In genomic region chr10:63455110-63455878, GRCm38 (mm10) we compare ENCODE assay signal across 9 mouse cellular contexts. TPM values are rescaled to one million over a fixed set of nuclear protein-coding genes. Genes with fewer than 3 reads are reported as not detected.
A peak's percentile ranks its signal among the peaks of the same experiment; 100 is the strongest.
DNase-seq lines count a peak whose midpoint lies in the region; ATAC-seq and TF ChIP-seq lines count a peak whose summit lies in the region.
"Had no signal": no experiment of that assay in that cellular context is flagged by ENCODE, and none has a peak within 500 bp of the region (broad histone marks: within the 10 kb centered on the region; RNA-seq: fewer than 3 reads in every experiment).

No protein-coding gene starts in this region.

- no peaks in the 10 kb centered on the region for H3K36me3 ChIP-seq in intestine, postnatal 0 days (ENCODE audit: control insufficient read depth, insufficient read depth)
- H3K36me3 ChIP-seq in intestine, embryonic 16.5 days (ENCODE audit: control insufficient read depth, insufficient read depth, low read length) = no peaks in the 10 kb centered on the region
- H3K36me3 ChIP-seq in forebrain, embryonic 14.5 days (ENCODE audit: control insufficient read depth, insufficient read depth, low read length) = no peaks in the 10 kb centered on the region
- H3K36me3 ChIP-seq in hindbrain, postnatal 0 days (ENCODE audit: insufficient read depth, low read length) = no peaks in the 10 kb centered on the region
- H3K36me3 ChIP-seq in midbrain, embryonic 15.5 days (replicated peaks) = no peaks in the 10 kb centered on the region
- H3K36me3 ChIP-seq: liver, embryonic 13.5 days had no signal

- H3K27me3 ChIP-seq in intestine, postnatal 0 days (replicated peaks; ENCODE audit: control insufficient read depth, insufficient read depth, low read length) = no peaks in the 10 kb centered on the region
- H3K27me3 ChIP-seq in intestine, embryonic 16.5 days (replicated peaks; ENCODE audit: control insufficient read depth, insufficient read depth, low read length) = no peaks in the 10 kb centered on the region
- H3K27me3 ChIP-seq in forebrain, embryonic 14.5 days (replicated peaks; ENCODE audit: control insufficient read depth, insufficient read depth, low read length) = no peaks in the 10 kb centered on the region
- H3K27me3 ChIP-seq in hindbrain, postnatal 0 days (ENCODE audit: insufficient read depth, low read length) = no peaks in the 10 kb centered on the region
- H3K27me3 ChIP-seq in midbrain, embryonic 15.5 days (replicated peaks) = no peaks in the 10 kb centered on the region
- H3K27me3 ChIP-seq: liver, embryonic 13.5 days had no signal

- H3K4me2 ChIP-seq in intestine, postnatal 0 days (replicated peaks; ENCODE audit: low read depth) = no peak overlapping the region
- H3K4me2 ChIP-seq in intestine, embryonic 16.5 days (ENCODE audit: low read depth, low read length) = no peak overlapping the region
- no peak overlapping the region for H3K4me2 ChIP-seq in forebrain, embryonic 14.5 days (ENCODE audit: low read length)
- no peak overlapping the region for H3K4me2 ChIP-seq in hindbrain, postnatal 0 days (ENCODE audit: low read depth, low read length)
- no peak overlapping the region for H3K4me2 ChIP-seq in midbrain, embryonic 15.5 days
- H3K4me2 ChIP-seq: liver, embryonic 13.5 days had no signal

- DNase-seq in forebrain, embryonic 14.5 days (ENCODE audit: low spot score) = peak; percentile 84
- DNase-seq in hindbrain, postnatal 0 days (ENCODE audit: low spot score) = peak; percentile 70
- no peak for DNase-seq in right cerebral cortex, postnatal 25 days
- no peak for DNase-seq in c-Kit-positive CD71-positive TER-119-positive erythroid progenitor cells, embryonic 14.5 days (ENCODE audit: low spot score)
- DNase-seq in frontal cortex, adult 2 months (ENCODE audit: extremely low spot score in 1 of 2, low spot score in 1 of 2) = no peak
- DNase-seq: liver, embryonic 13.5 days had no signal

- H3K4me3 ChIP-seq in intestine, postnatal 0 days (ENCODE audit: low read depth, low read length) = no peak overlapping the region
- H3K4me3 ChIP-seq in intestine, embryonic 16.5 days (ENCODE audit: low read length) = no peak overlapping the region
- H3K4me3 ChIP-seq in forebrain, embryonic 14.5 days (ENCODE audit: low read depth, low read length) = no peak overlapping the region
- no peak overlapping the region for H3K4me3 ChIP-seq in hindbrain, postnatal 0 days (ENCODE audit: low read length)
- no peak overlapping the region for H3K4me3 ChIP-seq in midbrain, embryonic 15.5 days
- H3K4me3 ChIP-seq: liver, embryonic 13.5 days had no signal

- H3K27ac ChIP-seq in intestine, postnatal 0 days (ENCODE audit: low read depth, low read length) = no peak overlapping the region
- H3K27ac ChIP-seq in intestine, embryonic 16.5 days (ENCODE audit: low read length) = no peak overlapping the region
- no peak overlapping the region; the same call in 1 of the 2 replicates for H3K27ac ChIP-seq in forebrain, embryonic 14.5 days (ENCODE audit: low read depth, low read length)
- no peak overlapping the region for H3K27ac ChIP-seq in hindbrain, postnatal 0 days
- no peak overlapping the region for H3K27ac ChIP-seq in midbrain, embryonic 15.5 days
- H3K27ac ChIP-seq: liver, embryonic 13.5 days had no signal

- peak; percentile 27; the same call in 1 of the 2 replicates for TF ChIP-seq CTCF in intestine, postnatal 0 days (IDR thresholded peaks at IDR 0.05; ENCODE audit: low read depth)
- peak; percentile 33 for TF ChIP-seq CTCF in hindbrain, postnatal 0 days (IDR thresholded peaks at IDR 0.05; ENCODE audit: low read depth)

- H3K9ac ChIP-seq in intestine, postnatal 0 days (ENCODE audit: low read depth, low read length) = no peak overlapping the region
- H3K9ac ChIP-seq in intestine, embryonic 16.5 days (ENCODE audit: low read depth, low read length) = no peak overlapping the region
- H3K9ac ChIP-seq in forebrain, embryonic 14.5 days (ENCODE audit: low read length) = no peak overlapping the region
- no peak overlapping the region for H3K9ac ChIP-seq in hindbrain, postnatal 0 days (replicated peaks; ENCODE audit: low read length)
- H3K9ac ChIP-seq in midbrain, embryonic 15.5 days = no peak overlapping the region
- H3K9ac ChIP-seq: liver, embryonic 13.5 days had no signal

- H3K9me3 ChIP-seq in intestine, postnatal 0 days (ENCODE audit: control insufficient read depth) = no peaks in the 10 kb centered on the region
- no peaks in the 10 kb centered on the region for H3K9me3 ChIP-seq in intestine, embryonic 16.5 days (ENCODE audit: control insufficient read depth, low read length)
- H3K9me3 ChIP-seq in forebrain, embryonic 14.5 days (replicated peaks; ENCODE audit: control insufficient read depth, low read length) = no peaks in the 10 kb centered on the region
- H3K9me3 ChIP-seq in hindbrain, postnatal 0 days (ENCODE audit: low read length) = no peaks in the 10 kb centered on the region
- no peaks in the 10 kb centered on the region for H3K9me3 ChIP-seq in midbrain, embryonic 15.5 days
- H3K9me3 ChIP-seq: liver, embryonic 13.5 days had no signal

- no peak for ATAC-seq in intestine, postnatal 0 days
- ATAC-seq in intestine, embryonic 16.5 days = no peak
- ATAC-seq in forebrain, embryonic 14.5 days = peak; percentile 74; the same call in 1 of the 2 replicates
- 0 out of 2 replicates have a peak, but pooled peaks have one; percentile 51 for ATAC-seq in hindbrain, postnatal 0 days
- peak; percentile 62; the same call in 1 of the 2 replicates for ATAC-seq in midbrain, embryonic 15.5 days (replicated peaks)

- 59% methylated on average over 8 of the region's 8 CpGs for WGBS in intestine, postnatal 0 days
- WGBS in intestine, embryonic 16.5 days = 57% methylated on average over 8 of the region's 8 CpGs
- WGBS in forebrain, embryonic 14.5 days = 11% methylated on average over 8 of the region's 8 CpGs
- WGBS in hindbrain, postnatal 0 days = 32% methylated on average over 8 of the region's 8 CpGs
- WGBS in midbrain, embryonic 15.5 days = 32% methylated on average over 8 of the region's 8 CpGs

- no peaks in the 10 kb centered on the region for H3K4me1 ChIP-seq in intestine, postnatal 0 days (replicated peaks; ENCODE audit: control insufficient read depth, insufficient read depth, low read length)
- no peaks in the 10 kb centered on the region for H3K4me1 ChIP-seq in intestine, embryonic 16.5 days (ENCODE audit: control insufficient read depth, insufficient read depth, low read length)
- no peaks in the 10 kb centered on the region for H3K4me1 ChIP-seq in forebrain, embryonic 14.5 days (ENCODE audit: control insufficient read depth, insufficient read depth, low read length)
- H3K4me1 ChIP-seq in hindbrain, postnatal 0 days (ENCODE audit: insufficient read depth, low read length) = no peaks in the 10 kb centered on the region
- H3K4me1 ChIP-seq in midbrain, embryonic 15.5 days = no peaks in the 10 kb centered on the region; the same call in 1 of the 2 replicates
- H3K4me1 ChIP-seq: liver, embryonic 13.5 days had no signal

RNA-seq across cellular contexts. Expression of gene Ctnna3, which starts 25.4 kb away (rescaled TPM):
- 0.33 and 0.55 TPM in 2 replicates for polyA plus RNA-seq in intestine, postnatal 0 days (2015; fragmentation: Nextera tagmentation; extraction: Ambion mirVana)
- 0.77 and 0.89 TPM in 2 replicates for polyA plus RNA-seq in intestine, embryonic 16.5 days (2015; fragmentation: Nextera tagmentation; extraction: Ambion mirVana)
- polyA plus RNA-seq in forebrain, embryonic 14.5 days (2014; fragmentation: Nextera tagmentation; extraction: Ambion mirVana) = 0.41 and 0.61 TPM in 2 replicates
- total RNA-seq in hindbrain, postnatal 0 days (2014; rRNA removed) = 2.1 and 2.9 TPM in 2 replicates
- polyA plus RNA-seq in hindbrain, postnatal 0 days (2015; fragmentation: Nextera tagmentation; extraction: Ambion mirVana) = 1.0 and 1.3 TPM in 2 replicates
- 0.61 and 0.80 TPM in 2 replicates for polyA plus RNA-seq in midbrain, embryonic 15.5 days (2015; fragmentation: Nextera tagmentation; extraction: Ambion mirVana)
- polyA plus RNA-seq in frontal cortex, adult 2 months (2012; rRNA removed) = 0.46 and 0.70 TPM in 2 replicates

RNA-seq across cellular contexts. Expression of gene Gm7075, which starts 33.7 kb away (rescaled TPM):
- not detected in 2 replicates for polyA plus RNA-seq in intestine, postnatal 0 days (2015; fragmentation: Nextera tagmentation; extraction: Ambion mirVana)
- not detected in 2 replicates for polyA plus RNA-seq in intestine, embryonic 16.5 days (2015; fragmentation: Nextera tagmentation; extraction: Ambion mirVana)
- not detected in 2 replicates for polyA plus RNA-seq in forebrain, embryonic 14.5 days (2014; fragmentation: Nextera tagmentation; extraction: Ambion mirVana)
- total RNA-seq in hindbrain, postnatal 0 days (2014; rRNA removed) = not detected in 2 replicates
- not detected in 2 replicates for polyA plus RNA-seq in hindbrain, postnatal 0 days (2015; fragmentation: Nextera tagmentation; extraction: Ambion mirVana)
- polyA plus RNA-seq in midbrain, embryonic 15.5 days (2015; fragmentation: Nextera tagmentation; extraction: Ambion mirVana) = not detected in 2 replicates
- not detected in 2 replicates for polyA plus RNA-seq in frontal cortex, adult 2 months (2012; rRNA removed)
- polyA plus RNA-seq: liver, embryonic 13.5 days had no signal

Comparison
In these comparisons a context has a peak if more than half of its experiments do, and no peak if none do; other contexts are left out.
1. ATAC-seq: peak in forebrain, embryonic 14.5 days (single experiment), hindbrain, postnatal 0 days (single experiment) and midbrain, embryonic 15.5 days (single experiment); none in intestine, postnatal 0 days (single experiment) and intestine, embryonic 16.5 days (single experiment).
2. DNase-seq: peak in forebrain, embryonic 14.5 days (single experiment) and hindbrain, postnatal 0 days (single experiment); none in right cerebral cortex, postnatal 25 days (single experiment), c-Kit-positive CD71-positive TER-119-positive erythroid progenitor cells, embryonic 14.5 days (single experiment) and frontal cortex, adult 2 months (0 of 2).